Mouse (Mus musculus) adrenal gland, postnatal 14 days (tissue): Measurements from ENCODE around the gene Klhl26. TPM values are rescaled to one million over a fixed set of nuclear protein-coding genes. Genes with fewer than 3 reads are reported as not detected.
"Not testable (repeated sequence)": the region's sequence is repeated elsewhere in the genome, so short reads cannot be mapped to it uniquely, and the experiment has no call there.

Experiments
- DNase-seq: peaks from one replicate; pipeline ENCODE4 v3.0.0; 2021; ENCODE audit warnings: mixed read lengths
- long read RNA-seq, 2 experiments: library from polyadenylated mRNA; stranded (forward); transcript quantifications; one replicate each; pipeline ENCODE4 v2.0.0; 2021
- total RNA-seq: library from RNA; stranded (reverse); gene quantifications from 2 replicates; pipeline ENCODE4 v1.2.3, GENCODE M21; 2021

Gene Klhl26
- 15.7 and 16.3 TPM in 2 replicates for total RNA-seq
- long read RNA-seq, experiment 1, transcript Klhl26-201 (3 exons, 2,991 nt), result major isoform, 30 of 52 reads
- long read RNA-seq, experiment 1, partial matches to known transcripts, result 0 of 52 reads
- long read RNA-seq, experiment 1, other reads (novel, unspliced or antisense), result 19 of 52 reads
- long read RNA-seq, experiment 2, transcript Klhl26-201 (3 exons, 2,991 nt), result major isoform, 18 of 43 reads
- long read RNA-seq, experiment 2, partial matches to known transcripts, result 2 of 43 reads
- long read RNA-seq, experiment 2, other reads (novel, unspliced or antisense), result 20 of 43 reads

DNA sequence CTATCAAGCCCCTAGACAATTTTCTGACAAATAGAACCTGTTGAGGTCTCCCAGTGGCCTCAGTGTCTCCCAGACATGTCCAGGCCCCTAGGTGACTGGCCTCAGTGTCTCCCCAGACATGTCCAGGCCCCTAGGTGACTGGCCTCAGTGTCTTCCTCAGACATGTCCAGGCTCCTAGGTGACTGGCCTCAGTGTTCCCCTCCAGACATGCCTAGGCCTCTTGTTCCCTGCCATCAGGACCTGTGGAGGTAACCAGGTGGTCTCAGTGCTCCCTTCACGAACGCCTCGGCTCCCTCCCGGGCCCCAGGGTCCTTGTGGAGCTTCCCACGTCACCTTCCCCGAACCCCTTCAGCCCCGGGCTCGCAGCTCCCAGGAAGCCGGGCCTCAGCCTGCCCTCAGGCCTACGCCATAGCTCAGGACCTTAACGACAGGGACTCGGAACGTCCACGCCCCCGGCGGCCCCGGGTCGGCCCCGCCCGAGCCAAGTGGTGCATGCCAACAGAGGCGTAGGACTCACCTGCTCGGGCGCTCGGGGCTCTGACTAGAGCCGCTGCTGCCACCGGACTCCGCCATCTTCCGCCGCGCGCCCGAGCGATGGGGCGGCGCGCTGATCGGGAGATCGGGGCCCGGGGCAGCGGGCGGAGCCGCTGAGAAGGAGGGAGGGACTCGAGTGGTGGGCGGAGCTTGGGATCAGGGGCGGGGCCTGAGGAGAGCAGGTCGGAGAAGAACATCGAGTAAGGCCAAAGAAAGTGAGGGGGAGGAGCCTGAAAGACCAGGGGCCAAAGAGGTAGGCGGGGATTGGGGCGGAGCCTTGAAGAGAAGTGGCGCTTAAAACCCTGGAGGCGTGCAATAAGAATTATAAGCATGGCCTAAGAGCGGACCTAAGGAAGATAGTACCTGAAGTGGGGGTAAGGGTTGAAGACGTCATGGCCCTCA is at the start of gene Klhl26:
TSS of gene Klhl26 (minus strand) at position 636 of the 936 bp plus-strand sequence.
- DNase-seq, result peak; percentile 99

DNA sequence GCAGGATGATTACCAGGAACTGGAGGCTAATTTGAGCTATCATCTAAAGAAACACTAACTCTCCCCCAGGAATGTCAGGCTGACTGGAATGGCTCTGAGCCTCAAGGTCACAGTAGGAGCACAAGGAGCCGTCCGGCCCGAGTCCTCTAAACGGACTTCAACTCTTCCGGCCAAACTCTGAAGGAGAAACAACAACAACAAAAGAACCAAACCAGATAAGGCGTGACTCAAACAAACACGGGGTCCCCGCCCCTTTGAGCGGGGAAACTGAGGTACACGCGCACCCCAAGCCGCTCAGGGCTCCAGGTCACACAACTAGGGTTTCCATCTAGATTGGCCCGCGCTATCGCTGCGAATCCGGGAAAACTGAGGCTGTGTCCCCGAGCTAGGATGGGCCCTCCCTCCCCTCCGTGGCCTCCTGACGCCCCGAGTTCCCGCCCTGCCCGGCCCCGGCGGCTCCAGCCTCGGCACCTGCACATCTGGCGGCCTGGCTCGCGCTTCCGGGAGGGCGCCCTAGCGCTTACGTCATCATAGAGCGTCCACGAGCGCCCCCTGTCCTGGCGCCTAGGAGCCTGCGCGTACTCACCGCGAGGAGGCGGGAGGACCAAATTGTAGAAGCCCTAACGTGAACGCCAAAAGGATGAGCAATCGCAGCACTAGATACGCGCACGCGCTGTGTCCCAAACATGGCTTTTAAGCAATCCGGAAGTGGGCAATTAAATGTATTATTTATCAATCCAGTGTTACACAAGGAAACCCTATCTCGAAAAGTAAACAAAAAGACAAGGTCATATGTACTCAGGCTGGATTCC is 46.0 kb upstream of the Klhl26 start:
- peak; percentile 97 for DNase-seq

DNA sequence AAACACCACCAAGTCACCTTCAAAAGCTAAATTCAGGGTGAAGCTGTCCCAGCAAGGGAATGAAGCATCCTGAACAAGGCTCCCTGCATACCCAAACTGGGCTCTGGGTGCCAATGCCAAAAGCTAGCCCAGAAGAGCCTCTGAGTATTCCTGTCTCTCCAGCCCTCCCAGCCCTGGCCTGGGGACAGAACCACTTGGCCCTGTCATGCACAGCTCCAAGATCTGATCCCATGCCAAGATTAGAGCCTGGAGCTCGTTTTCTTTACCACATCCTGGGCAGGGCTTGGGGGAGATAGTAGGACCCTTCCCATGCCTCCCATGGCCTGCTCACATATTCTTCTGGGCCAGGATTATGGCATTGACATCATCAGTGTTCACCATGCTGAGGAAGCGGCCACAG is 42.8 kb upstream of the Klhl26 start:
- DNase-seq, result no peak

- DNase-seq, result no peak
Measured at GRCm38 (mm10) chr8:70519043-70519442, 42.3 kb upstream of the Klhl26 start.

DNA sequence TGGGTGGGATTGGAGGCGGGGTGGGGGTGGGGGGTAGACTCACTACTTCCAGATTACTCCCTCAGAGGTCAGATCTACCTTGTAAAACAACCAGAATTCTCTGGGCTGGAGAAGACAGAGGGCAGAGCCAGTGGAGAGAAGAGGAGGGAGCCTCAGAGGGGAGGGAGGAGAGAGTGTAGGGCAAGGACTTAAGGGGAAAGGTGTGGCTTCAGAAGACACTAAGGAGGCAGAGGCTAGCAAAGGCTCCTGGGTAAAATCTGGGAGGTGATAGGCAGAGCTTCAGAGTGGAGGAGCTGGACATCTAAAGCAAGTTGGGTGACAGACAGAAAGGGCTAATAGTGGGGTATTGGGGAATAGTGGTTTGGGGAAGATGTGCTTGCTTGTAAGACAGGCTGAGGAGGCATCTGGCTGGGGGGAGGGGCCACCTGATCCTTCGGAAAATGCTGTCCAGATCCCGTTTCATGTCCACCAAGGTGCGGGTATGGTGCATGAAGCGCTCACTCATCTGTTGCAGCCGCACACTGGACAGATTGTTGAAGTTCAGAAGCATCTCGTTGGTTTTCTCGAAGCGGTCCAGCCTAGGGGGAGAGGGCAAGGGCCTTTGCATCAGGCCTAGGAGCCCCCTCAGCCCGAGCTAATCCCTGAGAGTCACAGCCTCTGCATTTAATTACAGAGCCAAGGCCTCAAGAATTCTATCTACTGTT is 41.3 kb upstream of the Klhl26 start:
- DNase-seq, result no peak

DNA sequence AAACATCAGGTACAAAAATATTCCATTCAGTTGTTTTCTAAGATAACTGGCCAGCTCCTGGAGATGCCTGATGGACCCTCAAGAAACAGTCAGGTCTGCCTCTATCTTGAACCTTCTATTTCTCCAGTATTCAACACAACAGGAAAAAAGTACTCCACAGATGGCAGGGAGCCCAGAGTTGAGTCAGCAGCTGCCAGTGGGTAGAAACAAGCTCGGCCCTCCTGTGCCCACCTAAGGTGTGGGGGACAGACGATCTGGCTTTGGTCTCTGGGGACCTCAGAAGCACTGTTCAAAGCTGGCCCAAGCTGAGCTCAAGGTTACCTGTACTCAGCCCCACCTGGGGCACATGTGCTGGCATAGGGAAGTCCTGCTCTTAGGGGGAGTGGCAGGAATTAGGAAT is 36.7 kb upstream of the Klhl26 start:
- peak; percentile 77 for DNase-seq

- DNase-seq, result no peak
Measured at GRCm38 (mm10) chr8:70512253-70512903, 35.6 kb upstream of the Klhl26 start.

DNA sequence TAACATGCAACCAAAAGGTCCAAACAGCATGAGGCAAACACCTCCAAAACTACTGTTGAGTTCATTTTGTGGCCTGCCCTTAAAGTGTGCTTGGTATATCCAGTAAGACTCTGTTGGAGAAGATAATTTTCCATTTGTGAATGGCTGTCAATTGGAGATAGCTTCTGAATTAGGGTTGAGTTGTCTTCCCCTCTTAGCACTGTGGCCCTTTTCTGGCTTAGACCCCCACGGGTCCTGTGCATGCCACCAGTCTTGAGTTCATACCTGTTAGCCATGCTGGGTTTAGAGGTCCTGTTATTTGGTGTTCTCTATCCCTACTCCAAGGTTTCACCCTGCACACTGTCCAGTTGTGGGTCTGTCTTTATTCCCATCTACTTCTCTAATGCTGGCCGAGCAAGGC is 35.0 kb upstream of the Klhl26 start:
- DNase-seq, result no peak

DNA sequence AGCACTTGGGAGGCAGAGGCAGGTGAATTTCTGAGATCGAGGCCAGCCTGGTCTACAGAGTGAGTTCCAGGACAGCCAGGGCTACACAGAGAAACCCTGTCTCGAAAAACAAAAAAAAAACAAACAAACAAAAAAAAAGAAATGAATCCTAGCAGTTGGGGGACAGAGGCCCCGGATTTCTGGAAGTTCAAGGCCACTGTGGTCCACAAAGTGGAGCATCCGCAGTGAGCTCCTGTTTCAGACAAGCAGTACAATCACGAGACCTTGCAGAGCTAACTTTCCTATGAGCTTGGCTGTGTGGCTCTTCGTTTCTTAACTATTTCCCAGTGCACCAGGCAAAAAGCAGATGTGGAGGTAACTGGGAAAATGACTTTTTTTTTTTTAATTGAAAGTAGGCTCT is 34.4 kb upstream of the Klhl26 start:
- DNase-seq, result not testable (repeated sequence)

- peak; percentile 98 for DNase-seq
Measured at GRCm38 (mm10) chr8:70510228-70510915, 33.6 kb upstream of the Klhl26 start, which contains the start of gene Uba52. TSS of gene Uba52 (minus strand) at chr8:70510801.

DNA sequence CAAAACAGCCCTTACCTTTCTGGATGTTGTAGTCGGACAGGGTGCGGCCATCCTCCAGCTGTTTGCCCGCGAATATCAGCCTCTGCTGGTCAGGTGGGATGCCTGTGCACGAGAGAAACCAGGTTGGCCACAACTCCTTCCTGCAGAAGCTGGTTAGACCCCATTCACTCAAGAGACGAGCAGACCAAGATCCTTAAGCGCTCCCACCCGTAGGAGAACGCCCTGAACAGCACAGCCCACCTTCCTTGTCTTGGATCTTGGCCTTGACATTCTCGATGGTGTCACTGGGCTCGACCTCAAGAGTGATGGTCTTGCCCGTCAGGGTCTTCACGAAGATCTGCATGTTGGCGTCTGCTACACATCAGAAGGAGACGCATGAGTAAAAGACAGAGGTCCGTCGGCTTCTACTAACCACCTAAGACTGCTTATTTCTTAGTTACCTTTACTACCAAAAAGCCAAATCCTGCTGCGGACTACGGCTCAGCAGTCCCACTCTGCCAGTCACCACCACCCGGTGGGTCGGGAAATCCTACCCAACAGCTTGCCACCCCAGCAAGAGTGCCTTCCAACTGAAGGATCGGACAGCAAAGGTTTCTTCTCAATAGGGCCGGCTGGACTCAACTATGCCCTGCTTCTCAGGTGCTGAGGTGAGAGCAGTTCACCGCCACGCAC is 32.6 kb upstream of the Klhl26 start:
- no peak for DNase-seq

- DNase-seq, result no peak
Measured at GRCm38 (mm10) chr8:70507027-70507393, 30.2 kb upstream of the Klhl26 start.

- peak; percentile 96 for DNase-seq
Measured at GRCm38 (mm10) chr8:70506328-70507026, 29.7 kb upstream of the Klhl26 start, which contains the start of gene Rex1bd. TSS of gene Rex1bd (minus strand) at chr8:70506752.

DNA sequence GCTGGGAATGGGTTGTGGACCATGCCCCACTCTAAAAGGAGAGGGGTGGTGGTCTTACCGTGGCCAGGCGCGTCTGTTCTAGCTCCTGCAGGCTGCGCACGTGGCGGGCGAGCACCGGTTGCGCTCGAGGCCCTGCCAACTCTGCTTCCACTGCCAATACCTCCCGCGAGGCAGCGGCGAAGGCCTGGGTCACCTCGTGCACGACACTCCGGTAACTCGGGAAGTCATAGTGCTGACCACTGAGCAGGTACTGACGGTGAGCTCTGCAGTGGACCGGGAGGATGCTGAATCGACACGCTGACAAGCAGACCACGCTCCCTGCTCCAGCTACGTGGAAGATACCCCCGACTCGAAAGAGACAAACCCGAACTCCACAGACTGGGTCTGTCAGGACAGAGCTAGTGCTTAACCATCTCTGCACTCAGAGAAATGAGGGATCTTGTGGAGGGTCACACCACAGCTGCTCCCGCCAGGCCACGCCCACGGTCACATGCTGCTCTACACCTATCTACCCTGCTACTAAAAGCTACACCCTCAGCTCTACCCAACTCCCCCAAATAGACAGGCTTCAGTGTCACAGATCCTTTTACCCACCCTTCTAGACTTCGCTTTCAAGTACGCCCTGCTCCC is 29.0 kb upstream of the Klhl26 start:
- DNase-seq, result peak; percentile 43

DNA sequence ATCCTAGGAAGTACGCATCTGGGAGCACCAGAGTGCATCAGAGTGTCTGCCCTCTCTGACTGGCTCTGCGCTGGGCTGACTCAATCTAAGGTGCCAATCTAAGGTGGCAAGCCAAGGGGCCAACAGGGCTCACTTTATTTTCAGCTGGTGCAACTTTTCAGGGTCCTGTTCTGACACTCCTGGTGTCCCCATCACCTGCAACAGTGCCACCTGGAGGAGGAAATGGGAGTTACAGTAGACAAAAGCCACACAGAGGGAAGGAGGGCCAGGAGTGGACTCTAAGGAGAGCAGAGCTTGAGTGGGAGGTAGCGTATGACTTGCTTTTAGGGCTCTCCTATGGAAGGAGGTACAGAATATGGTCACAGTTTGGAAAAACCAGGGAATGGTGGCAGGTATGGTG is 28.1 kb upstream of the Klhl26 start:
- DNase-seq, result peak; percentile 87

DNA sequence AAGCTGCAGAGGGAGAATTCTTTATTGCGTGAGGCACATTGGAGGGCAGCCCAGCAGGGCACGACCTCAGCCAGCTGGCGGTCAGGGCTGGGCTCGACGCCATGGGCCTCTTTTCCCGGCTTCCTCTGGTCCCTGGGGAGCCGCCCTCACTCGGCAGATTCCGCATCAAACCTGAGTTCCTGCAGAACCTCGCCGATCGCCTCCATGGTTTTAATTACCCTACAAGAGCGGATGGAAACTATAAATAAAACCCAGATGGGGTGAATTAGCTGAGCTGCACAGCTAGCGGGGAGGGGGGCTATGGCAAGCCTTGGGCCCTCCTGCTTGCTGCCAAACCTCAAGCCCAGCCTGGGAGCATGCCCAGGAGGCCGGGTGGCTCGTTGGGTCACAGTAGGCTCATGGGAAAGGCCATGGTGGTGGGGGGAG is 27.5 kb upstream of the Klhl26 start:
- DNase-seq, result peak; percentile 81

GRCm38 (mm10) chr8:70503062-70503750 is 26.4 kb upstream of the Klhl26 start:
- DNase-seq, result peak; percentile 80

- DNase-seq, result no peak
Measured at GRCm38 (mm10) chr8:70502540-70502939, 25.8 kb upstream of the Klhl26 start.
